Mouse (Mus musculus): ENCODE results near the gene Eif2s1.

- TF ChIP-seq CTCF (IDR thresholded peaks at IDR 0.05) (peak; percentile 58), EP300 (IDR thresholded peaks at IDR 0.05) (no peak)
Measured at GRCm38 (mm10) chr12:78865434-78865833, 3.8 kb downstream of the Eif2s1 start.

Measured in lung, postnatal 0 days (tissue).